Mouse (Mus musculus): ENCODE results near the gene Ckap4. TPM values are rescaled to one million over a fixed set of nuclear protein-coding genes. Genes with fewer than 3 reads are reported as not detected.
A peak's percentile ranks its signal among the peaks of the same experiment; 100 is the strongest.

Gene Ckap4
- polyA plus RNA-seq (2012; rRNA removed): 10.5 and 14.4 TPM in 2 replicates

DNA sequence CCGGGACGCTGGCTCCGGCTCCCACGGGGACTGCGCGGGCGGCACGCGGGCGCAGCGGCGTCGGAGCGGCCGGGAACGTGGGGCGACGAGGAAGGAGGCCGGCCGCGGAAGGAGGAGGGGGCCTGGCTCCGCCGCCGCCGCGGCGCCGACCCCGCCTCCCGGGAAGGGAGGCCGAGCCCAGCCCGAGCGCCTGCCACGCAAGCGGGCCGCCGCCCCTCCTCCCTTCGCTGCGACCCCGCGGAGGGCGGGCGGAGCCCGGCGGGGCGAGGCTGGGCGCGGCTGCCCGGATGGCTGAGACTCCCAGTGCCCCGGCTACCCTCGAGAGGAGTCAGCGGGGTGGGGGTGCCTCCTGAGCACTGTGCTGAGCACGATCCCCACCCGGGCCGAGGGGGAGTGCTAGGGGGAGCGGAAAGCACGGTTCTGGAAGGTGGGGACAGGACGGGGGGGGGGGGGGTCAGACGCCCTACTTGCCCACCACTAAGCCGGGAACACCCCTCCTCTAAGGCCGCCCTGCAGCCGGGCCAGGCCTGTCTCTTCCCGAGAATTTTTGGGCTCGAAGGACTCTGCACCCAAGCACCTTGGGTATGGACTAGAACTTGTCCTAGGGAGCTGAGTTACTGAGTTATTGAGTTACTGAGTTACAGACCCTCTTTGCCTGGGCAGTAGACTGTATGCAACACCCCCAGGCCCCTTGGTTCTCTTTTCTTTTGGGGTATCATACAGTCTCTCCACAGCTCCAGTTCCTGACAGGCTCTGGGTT is at the start of gene Ckap4:
Gene Ckap4, minus strand, starts transcription at position 151 of the 760 bp plus-strand sequence.
- peak in 1 of 2 experiments; percentile 45 for DNase-seq (ENCODE audit: low read depth in 1 of 2, low spot score in 2 of 2)
- H3K27ac ChIP-seq (ENCODE audit: insufficient read depth, low read length): peak within 1 kb of the TSS; percentile 49; the same call in 1 of the 2 replicates
- TF ChIP-seq CTCF (IDR thresholded peaks at IDR 0.05; ENCODE audit: extremely low read depth, insufficient read depth, insufficient read length, insufficient replicate concordance): no peak
- TF ChIP-seq POLR2A (IDR thresholded peaks at IDR 0.05; ENCODE audit: low read depth, low read length): no peak

DNA sequence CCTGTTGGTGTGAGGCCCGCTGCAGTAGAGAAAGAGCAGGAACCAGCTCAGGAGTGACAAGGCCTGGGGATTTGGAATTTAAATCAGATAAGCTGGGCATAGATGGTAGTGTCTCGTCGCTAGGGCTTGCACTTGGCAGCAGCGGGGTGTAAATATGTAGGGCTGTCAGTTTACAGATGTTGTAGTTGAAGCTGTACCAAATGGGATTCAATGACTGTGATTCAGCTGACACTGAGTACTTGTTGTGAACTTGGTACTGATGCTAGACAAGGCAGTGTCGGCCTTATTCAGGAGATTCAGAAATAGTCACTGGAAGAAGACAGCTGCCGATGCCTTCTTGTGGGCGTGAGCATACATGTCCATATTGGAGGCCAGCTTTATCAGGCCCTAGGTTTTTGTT is 48.4 kb upstream of the Ckap4 start:
- H3K4me1 ChIP-seq (ENCODE audit: control insufficient read depth, insufficient read depth, insufficient read length): peaks cover 22% of the 10 kb centered on the region; the same call in 1 of the 2 replicates
- no peak overlapping the region for H3K4me3 ChIP-seq (ENCODE audit: extremely low read depth, insufficient read depth, insufficient read length)
- no peak for DNase-seq (ENCODE audit: low read depth in 1 of 2, low spot score in 2 of 2)
- H3K27ac ChIP-seq (ENCODE audit: insufficient read depth, low read length): no peak overlapping the region
- 92% methylated on average over 7 of the region's 7 CpGs for WGBS
- peaks cover 4% of the 10 kb centered on the region; the same call in 1 of the 2 replicates for H3K36me3 ChIP-seq (ENCODE audit: control insufficient read depth, insufficient read depth, low read length)
- TF ChIP-seq CTCF (IDR thresholded peaks at IDR 0.05; ENCODE audit: extremely low read depth, insufficient read depth, insufficient read length, insufficient replicate concordance) (no peak), POLR2A (IDR thresholded peaks at IDR 0.05; ENCODE audit: low read depth, low read length) (no peak)
- no peaks in the 10 kb centered on the region for H3K27me3 ChIP-seq (ENCODE audit: control insufficient read depth, insufficient read depth, low read length)

More for the DNA sequence above, at the start of gene Ckap4:
- H3K27me3 ChIP-seq (ENCODE audit: control insufficient read depth, insufficient read depth, low read length): no peaks in the 10 kb centered on the region; the same call in 1 of the 2 replicates
- peak within 1 kb of the TSS; percentile 67 for H3K4me3 ChIP-seq (ENCODE audit: extremely low read depth, insufficient read depth, insufficient read length)
- H3K36me3 ChIP-seq (ENCODE audit: control insufficient read depth, insufficient read depth, low read length): no peaks in the 10 kb centered on the region
- under 1% methylated on average over 44 of the region's 64 CpGs for WGBS
- H3K4me1 ChIP-seq (ENCODE audit: control insufficient read depth, insufficient read depth, insufficient read length): peaks cover 12% of the 10 kb centered on the region; the same call in 1 of the 2 replicates

DNA sequence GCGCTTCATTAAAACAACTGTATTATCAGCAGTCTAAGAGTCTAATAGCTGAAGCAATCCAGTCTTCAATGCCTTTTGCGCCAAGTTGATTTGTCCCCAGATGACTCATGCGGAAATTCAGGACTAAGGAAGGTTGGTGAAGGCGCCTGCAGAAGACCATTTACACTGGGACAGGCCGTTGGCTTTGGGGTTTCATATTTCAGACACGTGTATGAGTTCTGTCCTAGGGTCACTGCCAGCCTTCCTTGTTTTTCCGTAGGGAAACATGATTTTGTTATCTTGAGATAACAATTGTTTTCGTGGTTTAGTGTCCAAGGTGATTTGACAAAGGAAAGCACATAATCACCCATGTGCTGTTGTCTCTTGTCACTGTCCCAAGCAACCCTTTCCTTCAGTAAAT is 47.3 kb upstream of the Ckap4 start:
- H3K4me3 ChIP-seq (ENCODE audit: extremely low read depth, insufficient read depth, insufficient read length): no peak overlapping the region
- no peak for TF ChIP-seq POLR2A (IDR thresholded peaks at IDR 0.05; ENCODE audit: low read depth, low read length)
- TF ChIP-seq CTCF (IDR thresholded peaks at IDR 0.05; ENCODE audit: extremely low read depth, insufficient read depth, insufficient read length, insufficient replicate concordance): no peak
- WGBS: 85% methylated on average over 8 of the region's 8 CpGs
- DNase-seq (ENCODE audit: low read depth in 1 of 2, low spot score in 2 of 2): no peak
- H3K36me3 ChIP-seq (ENCODE audit: control insufficient read depth, insufficient read depth, low read length): no peaks in the 10 kb centered on the region
- H3K4me1 ChIP-seq (ENCODE audit: control insufficient read depth, insufficient read depth, insufficient read length): peaks cover 22% of the 10 kb centered on the region; the same call in 1 of the 2 replicates
- H3K27me3 ChIP-seq (ENCODE audit: control insufficient read depth, insufficient read depth, low read length): no peaks in the 10 kb centered on the region
- H3K27ac ChIP-seq (ENCODE audit: insufficient read depth, low read length): no peak overlapping the region

DNA sequence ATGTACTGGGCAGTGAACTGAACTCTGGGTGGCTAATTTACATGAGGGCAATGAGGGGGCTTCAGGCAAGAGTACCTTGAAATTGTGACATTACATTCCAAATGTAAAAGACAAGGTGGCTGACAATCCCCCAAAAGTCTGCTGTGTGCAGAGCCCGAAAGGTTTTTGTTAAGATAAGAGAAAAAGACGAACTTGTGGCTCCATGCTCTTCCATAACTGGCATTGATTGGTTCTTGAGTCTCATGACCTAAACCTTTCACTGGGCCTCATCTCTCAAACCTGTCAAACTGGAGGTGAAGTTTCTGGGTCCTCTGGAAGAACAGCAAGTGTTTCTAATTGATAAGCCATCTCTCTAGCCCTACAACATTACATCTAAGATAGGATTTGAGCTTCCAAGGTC is 45.7 kb upstream of the Ckap4 start:
- WGBS: 92% methylated on average over 2 of the region's 2 CpGs
- peaks cover 11% of the 10 kb centered on the region; the same call in 1 of the 2 replicates for H3K4me1 ChIP-seq (ENCODE audit: control insufficient read depth, insufficient read depth, insufficient read length)
- TF ChIP-seq CTCF (IDR thresholded peaks at IDR 0.05; ENCODE audit: extremely low read depth, insufficient read depth, insufficient read length, insufficient replicate concordance): no peak
- no peak for TF ChIP-seq POLR2A (IDR thresholded peaks at IDR 0.05; ENCODE audit: low read depth, low read length)

DNA sequence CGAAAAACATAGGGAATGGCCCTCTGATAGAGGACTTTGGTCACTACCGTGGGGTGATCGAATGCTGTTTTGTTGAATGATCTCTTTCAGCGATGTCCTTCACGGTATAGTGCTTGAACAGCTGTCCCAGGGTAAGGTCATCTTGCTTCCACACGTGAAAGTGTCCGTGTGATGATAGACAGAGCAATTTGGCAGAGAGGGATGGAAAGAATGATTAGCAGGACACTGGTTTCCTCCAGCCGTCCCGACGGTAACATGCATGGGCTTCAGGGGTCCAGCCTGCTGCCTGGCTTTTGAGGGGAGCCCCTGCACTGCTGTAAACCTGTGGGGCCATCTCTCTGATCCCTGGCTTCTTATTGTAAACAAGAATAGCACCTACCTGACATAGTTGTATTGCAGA is 44.9 kb upstream of the Ckap4 start:
- Histone ChIP-seq H3K27ac (ENCODE audit: insufficient read depth, low read length) (no peak overlapping the region), H3K4me1 (ENCODE audit: control insufficient read depth, insufficient read depth, insufficient read length) (peaks cover 11% of the 10 kb centered on the region; the same call in 1 of the 2 replicates), H3K27me3 (ENCODE audit: control insufficient read depth, insufficient read depth, low read length) (no peaks in the 10 kb centered on the region), H3K4me3 (ENCODE audit: extremely low read depth, insufficient read depth, insufficient read length) (no peak overlapping the region), H3K36me3 (ENCODE audit: control insufficient read depth, insufficient read depth, low read length) (no peaks in the 10 kb centered on the region)
- TF ChIP-seq POLR2A (IDR thresholded peaks at IDR 0.05; ENCODE audit: low read depth, low read length) (no peak), CTCF (IDR thresholded peaks at IDR 0.05; ENCODE audit: extremely low read depth, insufficient read depth, insufficient read length, insufficient replicate concordance) (no peak)
- DNase-seq (ENCODE audit: low read depth in 1 of 2, low spot score in 2 of 2): no peak
- WGBS: 89% methylated on average over 10 of the region's 10 CpGs

More for the DNA sequence above, 45.7 kb upstream of the Ckap4 start:
- DNase-seq (ENCODE audit: low read depth in 1 of 2, low spot score in 2 of 2): no peak
- H3K27ac ChIP-seq (ENCODE audit: insufficient read depth, low read length): no peak overlapping the region
- H3K4me3 ChIP-seq (ENCODE audit: extremely low read depth, insufficient read depth, insufficient read length): no peak overlapping the region
- H3K27me3 ChIP-seq (ENCODE audit: control insufficient read depth, insufficient read depth, low read length): no peaks in the 10 kb centered on the region
- H3K36me3 ChIP-seq (ENCODE audit: control insufficient read depth, insufficient read depth, low read length): no peaks in the 10 kb centered on the region

DNA sequence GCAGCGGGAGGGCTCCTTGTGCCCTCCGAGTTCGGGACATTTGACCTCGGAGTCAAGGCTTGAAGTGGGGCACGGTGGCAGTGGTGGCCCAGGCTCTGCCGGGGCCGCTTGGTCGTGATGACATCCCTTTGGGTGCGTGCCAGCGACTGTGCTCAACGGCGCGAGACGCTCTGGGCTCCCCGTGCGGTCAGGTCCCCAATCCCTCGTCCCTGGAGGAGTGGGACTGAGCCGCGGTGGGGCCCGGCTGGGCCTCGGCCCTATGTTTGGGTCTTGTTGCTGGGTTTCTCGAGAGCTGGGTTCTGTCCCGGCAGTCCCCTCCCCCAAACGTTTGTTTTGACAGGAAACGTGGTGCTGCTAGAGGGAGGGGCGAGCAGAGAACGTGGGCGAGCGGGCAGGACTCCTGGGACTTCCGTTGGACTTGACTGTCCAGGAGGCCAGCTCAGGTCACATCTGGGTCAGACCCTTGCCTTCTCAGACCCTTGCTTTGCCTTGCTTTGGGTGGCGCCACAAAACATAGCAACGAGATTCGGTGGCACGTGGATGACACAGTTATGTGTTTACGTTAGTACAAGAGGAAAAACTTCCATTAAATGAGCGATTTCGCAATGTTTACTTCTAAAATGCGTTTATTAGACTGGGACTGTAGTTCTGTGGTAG is 43.3 kb upstream of the Ckap4 start:
- H3K36me3 ChIP-seq (ENCODE audit: control insufficient read depth, insufficient read depth, low read length): no peaks in the 10 kb centered on the region
- peaks cover 18% of the 10 kb centered on the region for H3K4me1 ChIP-seq (ENCODE audit: control insufficient read depth, insufficient read depth, insufficient read length)
- no peaks in the 10 kb centered on the region for H3K27me3 ChIP-seq (ENCODE audit: control insufficient read depth, insufficient read depth, low read length)
- TF ChIP-seq CTCF (IDR thresholded peaks at IDR 0.05; ENCODE audit: extremely low read depth, insufficient read depth, insufficient read length, insufficient replicate concordance): no peak
- no peak for TF ChIP-seq POLR2A (IDR thresholded peaks at IDR 0.05; ENCODE audit: low read depth, low read length)
- DNase-seq (ENCODE audit: low read depth in 1 of 2, low spot score in 2 of 2): peak; percentile 73 to 76
- under 1% methylated on average over 38 of the region's 38 CpGs for WGBS
- peak overlapping the region; percentile 92 for H3K4me3 ChIP-seq (ENCODE audit: extremely low read depth, insufficient read depth, insufficient read length)
- peak overlapping the region; percentile 90 for H3K27ac ChIP-seq (ENCODE audit: insufficient read depth, low read length)
